Mouse (Mus musculus) T-cell, adult 66 days (primary cell): Measurements from ENCODE around the gene Gpr137. TPM values are rescaled to one million over a fixed set of nuclear protein-coding genes. Genes with fewer than 3 reads are reported as not detected.

ENCODE experiments used
- total RNA-seq, 2 experiments: library from RNA; stranded (reverse); gene quantifications; 3 replicates in 1 of 2; 4 replicates in 1 of 2; pipeline ENCODE4 v1.2.4; 2023

The Gpr137 gene
- total RNA-seq = 10 to 100 TPM in 1 of 2 experiments, 1 to 10 TPM in 1; 8.3 to 10.8 TPM

DNA sequence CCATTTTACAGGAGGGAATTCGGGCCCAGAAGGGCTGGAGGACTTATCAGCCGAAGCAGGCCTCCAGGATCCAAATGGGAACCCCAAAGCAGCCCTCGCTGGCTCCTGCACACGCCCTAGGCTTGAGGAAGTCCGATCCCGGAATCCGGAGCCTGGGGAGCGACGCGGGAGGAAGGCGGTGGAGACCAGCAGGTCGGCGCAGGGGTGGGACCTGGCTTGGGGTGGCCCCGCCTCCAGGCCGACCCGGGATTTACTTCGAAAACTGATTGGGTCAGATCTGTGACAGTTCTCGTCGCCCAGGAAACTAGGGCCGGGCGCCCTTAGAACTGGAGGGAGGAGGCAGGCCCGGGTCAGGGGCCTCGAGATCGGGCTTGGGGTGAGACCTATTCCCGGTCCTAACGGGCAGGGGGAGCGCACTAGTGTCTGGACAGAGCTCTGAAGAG lies at the start of gene Gpr137:
Gene Gpr137, minus strand, starts transcription at position 232 of the 443 bp plus-strand sequence.

DNA sequence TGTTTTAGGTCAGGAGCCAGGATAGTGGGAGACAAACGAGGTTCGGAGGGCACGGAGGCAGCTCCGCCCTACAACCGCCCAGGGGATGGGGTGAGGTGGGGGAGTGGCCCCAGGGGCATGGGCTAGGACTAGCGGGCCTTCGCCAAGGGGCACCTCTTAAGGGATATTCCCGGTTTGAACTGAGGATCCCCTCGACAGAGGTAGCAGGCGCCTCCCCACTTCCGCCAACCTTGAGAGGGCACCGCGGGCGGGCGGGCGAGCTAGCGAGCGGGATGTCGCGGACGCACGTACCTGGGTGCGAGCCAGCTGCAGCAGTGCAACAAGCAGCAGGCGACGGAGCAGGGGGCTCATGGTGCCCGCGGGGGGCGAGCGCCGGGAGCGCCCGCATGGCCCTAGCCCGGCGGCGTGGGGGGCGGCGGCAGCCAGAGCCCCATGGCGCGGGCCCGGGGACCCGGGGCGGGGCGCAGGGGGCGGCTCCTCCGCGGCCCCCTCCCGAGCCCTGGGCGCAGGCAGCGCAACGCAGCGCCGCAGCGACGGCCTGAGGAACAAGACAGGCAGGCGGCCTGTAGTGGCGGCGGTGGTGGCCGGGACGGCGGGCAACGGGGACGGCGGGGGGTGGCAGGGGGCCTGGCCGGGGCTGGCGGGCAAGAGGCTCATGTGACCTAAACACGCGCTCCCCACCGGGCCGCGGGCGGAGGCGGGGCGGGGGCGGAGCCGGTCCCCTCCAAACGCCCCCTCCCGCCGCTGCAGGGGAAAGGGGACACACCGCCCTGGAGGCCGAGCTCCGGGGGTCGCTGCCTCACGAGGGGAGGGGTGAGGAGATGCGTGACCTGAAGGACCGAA lies 45.0 kb upstream of the Gpr137 start, which contains the start of gene Vegfb:
Gene Vegfb, minus strand, starts transcription at position 591 of the 843 bp plus-strand sequence.

DNA sequence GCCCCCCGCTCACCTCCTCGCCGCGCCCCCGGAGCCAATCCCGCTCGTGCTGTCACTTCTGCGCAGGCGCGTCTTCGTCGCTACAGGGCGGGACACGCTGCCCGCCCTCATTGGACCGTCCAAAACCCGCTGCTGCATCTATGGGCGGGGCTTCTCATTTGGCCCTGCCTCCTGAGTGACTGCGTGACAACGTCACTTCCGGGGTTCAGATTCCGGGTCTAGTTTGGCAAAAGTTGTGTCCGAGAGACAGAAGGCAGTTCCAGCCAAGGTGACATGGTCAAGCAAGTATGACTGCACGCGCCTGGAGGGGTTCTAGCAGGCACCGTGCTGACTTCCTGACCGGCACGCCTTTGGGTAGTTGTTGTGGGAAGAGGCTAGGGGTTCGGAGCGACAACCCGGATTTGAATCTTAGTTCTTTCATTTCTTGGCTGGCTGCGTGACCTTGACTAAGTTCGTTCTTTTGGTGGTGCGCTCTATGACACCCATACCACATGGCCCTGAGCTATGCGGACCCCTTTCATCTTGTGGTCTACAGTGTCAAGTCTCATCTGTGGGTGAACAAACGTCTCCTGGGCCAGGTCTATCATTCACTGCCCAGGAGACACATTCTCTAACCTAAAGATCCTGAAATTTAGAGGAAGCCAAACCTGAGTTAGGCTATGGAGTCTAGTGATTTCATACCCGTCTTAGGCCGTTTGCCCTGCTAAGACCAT lies 38.3 kb upstream of the Gpr137 start, which contains the start of gene Fkbp2:
Gene Fkbp2, minus strand, starts transcription at position 121 of the 713 bp plus-strand sequence.

DNA sequence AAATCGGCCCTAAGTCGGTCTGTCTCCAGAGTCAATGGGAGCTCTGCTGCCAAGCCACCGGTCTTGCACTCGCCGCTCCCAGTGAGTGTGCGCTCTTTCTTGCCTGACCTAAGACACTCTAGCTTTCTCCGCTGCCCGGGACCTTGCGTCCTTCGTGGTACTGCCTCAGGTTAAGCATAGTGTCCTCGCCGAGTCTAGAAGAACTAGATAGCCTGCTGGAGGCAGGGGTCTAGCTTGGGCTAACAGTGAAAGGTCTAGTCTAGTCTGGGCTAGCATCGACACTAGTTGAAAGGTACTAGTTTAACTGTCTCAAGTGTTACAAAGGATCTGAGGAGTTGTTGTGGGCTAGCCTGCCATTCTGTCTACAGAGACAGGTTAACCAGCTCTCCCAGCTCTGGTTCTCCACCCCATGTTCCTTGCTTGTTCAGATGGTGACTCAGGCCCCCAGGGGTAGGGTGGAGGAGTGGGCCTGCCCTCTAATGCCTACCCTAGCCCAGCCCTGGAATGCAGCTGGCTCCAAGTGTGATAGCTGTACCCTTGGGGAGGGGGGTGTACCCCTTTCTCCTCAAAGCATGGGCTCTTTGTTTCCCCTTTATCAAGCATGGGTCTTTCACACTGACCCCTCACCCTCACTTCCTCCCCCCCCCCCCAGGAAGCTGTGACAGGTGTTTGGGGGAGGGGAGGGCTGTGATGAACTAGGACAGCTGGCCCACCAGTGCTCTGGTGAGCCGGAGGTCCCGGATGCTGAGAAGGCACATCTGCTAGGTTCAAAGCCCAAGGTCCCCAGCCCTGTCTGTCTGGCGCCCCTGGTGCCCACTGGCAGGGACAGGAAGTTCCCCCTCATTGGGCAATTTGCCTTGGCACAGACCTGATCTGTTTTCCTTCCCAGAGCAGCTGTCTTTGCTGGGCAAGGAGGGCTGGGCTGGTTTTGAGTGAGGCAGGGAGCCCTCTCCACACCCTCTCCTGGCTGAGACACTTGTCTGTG lies 33.5 kb upstream of the Gpr137 start, which contains the start of gene Plcb3:
Gene Plcb3, minus strand, starts transcription at position 934 of the 985 bp plus-strand sequence.

GRCm38 (mm10) chr19:6974211-6975205 lies 32.2 kb upstream of the Gpr137 start, which contains the start of gene Ppp1r14b:
TSS of gene Ppp1r14b (plus strand) at chr19:6974968.

GRCm38 (mm10) chr19:6941372-6942248 lies 670 bp downstream of the Gpr137 start, which contains the start of gene Bad:
TSS of gene Bad (plus strand) at chr19:6941861.

GRCm38 (mm10) chr19:6934195-6934977 lies 7.9 kb downstream of the Gpr137 start, which contains the start of gene Kcnk4:
TSS of gene Kcnk4 (minus strand) at chr19:6934515.

GRCm38 (mm10) chr19:6925307-6925573 lies 17.0 kb downstream of the Gpr137 start, which contains the start of gene Catsperz:
TSS of gene Catsperz (minus strand) at chr19:6925380.

GRCm38 (mm10) chr19:6921647-6922567 lies 20.4 kb downstream of the Gpr137 start, which contains the start of gene Esrra:
TSS of gene Esrra (minus strand) at chr19:6921813.

GRCm38 (mm10) chr19:6909507-6910289 lies 32.6 kb downstream of the Gpr137 start, which contains the start of the genes Trmt112 and Prdx5:
TSS of gene Trmt112 (plus strand) at chr19:6909698.
TSS of gene Prdx5 (minus strand) at chr19:6910106.

Other genes starting within 250 kb of the Gpr137 start
- 10 to 100 TPM; 40.2 to 46.5 TPM for gene Rps6ka4, start 101.8 kb downstream of the Gpr137 start, total RNA-seq
- 100 to 1,000 TPM in 1 of 2 experiments, 10 to 100 TPM in 1; 92.8 to 115 TPM for gene Ccdc88b, start 84.3 kb downstream of the Gpr137 start, total RNA-seq
- gene Trmt112, start 32.8 kb downstream of the Gpr137 start, total RNA-seq = 100 to 1,000 TPM; 122 to 142 TPM
- 10 to 100 TPM; 66.4 to 71.5 TPM for gene Prdx5, start 32.4 kb downstream of the Gpr137 start, total RNA-seq
- 10 to 100 TPM; 34.4 to 41.3 TPM for gene Esrra, start 20.7 kb downstream of the Gpr137 start, total RNA-seq
- not detected for gene Catsperz, start 17.1 kb downstream of the Gpr137 start, total RNA-seq
- not detected for gene Kcnk4, start 8.0 kb downstream of the Gpr137 start, total RNA-seq
- 10 to 100 TPM; 12.0 to 20.5 TPM for gene Bad, start 619 bp downstream of the Gpr137 start, total RNA-seq
- 100 to 1,000 TPM; 130 to 155 TPM for gene Ppp1r14b, start 32.5 kb upstream of the Gpr137 start, total RNA-seq
- gene Plcb3, start 34.0 kb upstream of the Gpr137 start, total RNA-seq = 10 to 100 TPM; 13.8 TPM
- 10 to 100 TPM; 17.0 to 22.9 TPM for gene Fkbp2, start 38.0 kb upstream of the Gpr137 start, total RNA-seq
- gene Vegfb, start 45.2 kb upstream of the Gpr137 start, total RNA-seq = 10 to 100 TPM; 10.7 to 13.1 TPM
- gene Dnajc4, start 50.1 kb upstream of the Gpr137 start, total RNA-seq = 10 to 100 TPM; 25.1 to 28.3 TPM
- 1 to 10 TPM; 4.2 to 8.3 TPM for gene Nudt22, start 53.6 kb upstream of the Gpr137 start, total RNA-seq
- 1 to 10 TPM; 2.1 to 3.4 TPM for gene Trpt1, start 53.7 kb upstream of the Gpr137 start, total RNA-seq
- gene Fermt3, start 77.0 kb upstream of the Gpr137 start, total RNA-seq = 100 to 1,000 TPM; 179 to 199 TPM
- 100 to 1,000 TPM; 105 to 157 TPM for gene Stip1, start 97.5 kb upstream of the Gpr137 start, total RNA-seq
- gene Macrod1, start 114.3 kb upstream of the Gpr137 start, total RNA-seq = 10 to 100 TPM; 12.1 to 16.4 TPM
- not detected for gene Flrt1, start 163.2 kb upstream of the Gpr137 start, total RNA-seq